ENCODE assay signal across 14 mouse cellular contexts in the genomic region with DNA sequence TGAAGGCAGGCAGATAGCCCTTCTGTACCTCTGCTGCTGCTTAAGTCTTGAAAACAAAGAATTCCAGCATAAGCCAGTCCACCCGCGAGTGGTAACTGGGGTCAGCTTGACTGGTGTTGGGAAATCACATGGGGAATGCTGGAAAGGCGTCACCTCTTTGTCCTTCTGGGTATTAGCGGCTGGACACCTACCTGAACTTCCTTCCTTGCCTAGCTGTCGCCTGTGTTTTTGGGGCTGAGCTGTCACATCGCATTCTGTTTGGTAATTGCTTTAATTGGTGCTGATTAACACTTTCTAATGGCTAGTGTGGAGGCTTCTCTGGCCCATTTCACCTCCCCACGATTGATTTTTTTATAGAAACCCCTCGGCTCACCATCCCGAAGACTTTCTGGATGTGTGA.
A peak's percentile ranks its signal among the peaks of the same experiment; 100 is the strongest.
DNase-seq lines count a peak whose midpoint lies in the region; ATAC-seq and TF ChIP-seq lines count a peak whose summit lies in the region.
"Had no signal": no experiment of that assay in that cellular context is flagged by ENCODE, and none has a peak within 500 bp of the region (broad histone marks: within the 10 kb centered on the region; RNA-seq: fewer than 3 reads in every experiment).

No protein-coding gene starts in this region.

- no peak overlapping the region for H3K4me2 ChIP-seq in heart, embryonic 12.5 days
- no peak overlapping the region for H3K4me2 ChIP-seq in kidney, postnatal 0 days (ENCODE audit: low read length)
- H3K4me2 ChIP-seq in intestine, embryonic 15.5 days (replicated peaks): no peak overlapping the region
- H3K4me2 ChIP-seq: embryonic facial prominence, embryonic 12.5 days; limb, embryonic 12.5 days had no signal

- H3K9ac ChIP-seq in heart, embryonic 12.5 days: no peak overlapping the region
- no peak overlapping the region for H3K9ac ChIP-seq in kidney, postnatal 0 days (ENCODE audit: low read depth, low read length)
- no peak overlapping the region for H3K9ac ChIP-seq in intestine, embryonic 15.5 days
- H3K9ac ChIP-seq: embryonic facial prominence, embryonic 12.5 days; forebrain, postnatal 0 days; limb, embryonic 12.5 days had no signal

- no peak overlapping the region for H3K4me3 ChIP-seq in heart, embryonic 12.5 days
- H3K4me3 ChIP-seq in kidney, postnatal 0 days (replicated peaks; ENCODE audit: low read depth, low read length): no peak overlapping the region
- no peak overlapping the region for H3K4me3 ChIP-seq in intestine, embryonic 15.5 days (replicated peaks)
- H3K4me3 ChIP-seq: embryonic facial prominence, embryonic 12.5 days; limb, embryonic 12.5 days had no signal

- H3K36me3 ChIP-seq in heart, embryonic 12.5 days: peaks cover 7% of the 10 kb centered on the region
- no peaks in the 10 kb centered on the region for H3K36me3 ChIP-seq in kidney, postnatal 0 days (ENCODE audit: insufficient read depth, low read length)
- peaks cover 3% of the 10 kb centered on the region; the same call in 1 of the 2 replicates for H3K36me3 ChIP-seq in intestine, embryonic 15.5 days
- H3K36me3 ChIP-seq: embryonic facial prominence, embryonic 12.5 days had no signal

- 67% methylated on average over 9 of the region's 9 CpGs for WGBS in heart, embryonic 12.5 days
- 68% methylated on average over 9 of the region's 9 CpGs for WGBS in kidney, postnatal 0 days
- WGBS in intestine, embryonic 15.5 days: 86% methylated on average over 9 of the region's 9 CpGs

- H3K27ac ChIP-seq in heart, embryonic 12.5 days (ENCODE audit: poor library complexity, severe bottlenecking): peak overlapping the region; percentile 65
- peak overlapping the region; percentile 67 for H3K27ac ChIP-seq in kidney, postnatal 0 days
- peak overlapping the region; percentile 63 for H3K27ac ChIP-seq in intestine, embryonic 15.5 days
- H3K27ac ChIP-seq: embryonic facial prominence, embryonic 12.5 days; limb, embryonic 12.5 days; macrophage had no signal

- H3K9me3 ChIP-seq in heart, embryonic 12.5 days (replicated peaks): no peaks in the 10 kb centered on the region
- H3K9me3 ChIP-seq in kidney, postnatal 0 days (replicated peaks; ENCODE audit: low read length): no peaks in the 10 kb centered on the region
- H3K9me3 ChIP-seq in intestine, embryonic 15.5 days: no peaks in the 10 kb centered on the region
- H3K9me3 ChIP-seq: embryonic facial prominence, embryonic 12.5 days; limb, embryonic 12.5 days had no signal

- H3K27me3 ChIP-seq in heart, embryonic 12.5 days (replicated peaks): no peaks in the 10 kb centered on the region
- no peaks in the 10 kb centered on the region for H3K27me3 ChIP-seq in kidney, postnatal 0 days (ENCODE audit: insufficient read depth, low read length)
- H3K27me3 ChIP-seq in intestine, embryonic 15.5 days (replicated peaks): no peaks in the 10 kb centered on the region
- H3K27me3 ChIP-seq: embryonic facial prominence, embryonic 12.5 days; limb, embryonic 12.5 days had no signal

- TF ChIP-seq CTCF in kidney, postnatal 0 days (IDR thresholded peaks at IDR 0.05; ENCODE audit: low read depth): no peak

- no peak for ATAC-seq in heart, embryonic 12.5 days (ENCODE audit: insufficient number of reproducible peaks, low FRiP score)
- ATAC-seq in kidney, postnatal 0 days (replicated peaks; ENCODE audit: low FRiP score, low read depth): no peak
- ATAC-seq in intestine, embryonic 15.5 days: no peak
- ATAC-seq: forebrain, postnatal 0 days had no signal

- peaks cover 58% of the 10 kb centered on the region for H3K4me1 ChIP-seq in heart, embryonic 12.5 days (replicated peaks)
- peaks cover 51% of the 10 kb centered on the region for H3K4me1 ChIP-seq in kidney, postnatal 0 days (replicated peaks; ENCODE audit: insufficient read depth, low read length)
- H3K4me1 ChIP-seq in intestine, embryonic 15.5 days (replicated peaks): peaks cover 45% of the 10 kb centered on the region

- DNase-seq in heart, adult 18-20 months: no peak
- no peak for DNase-seq in kidney, postnatal 0 days (ENCODE audit: low spot score)
- DNase-seq in kidney, adult 18-20 months: no peak
- DNase-seq in ES-CJ7 (ENCODE audit: low read depth, low spot score): peak; percentile 28
- DNase-seq in cerebellum, adult 11 months: no peak
- DNase-seq in right cerebral cortex, postnatal 36 days (ENCODE audit: low spot score in 2 of 2): no peak
- DNase-seq: adrenal gland, postnatal 14 days; cerebellum, adult 9-11 months; forebrain, postnatal 0 days had no signal
